Comparison of ENCODE assay signal across 1 mouse cellular context in genomic region chr6:128842356-128842944, GRCm38 (mm10).
TF ChIP-seq lines count a peak whose summit lies in the region.

No protein-coding gene starts in this region.

TF ChIP-seq in CH12.LX, 34 proteins besides CTCF, POLR2A, EP300 and RAD21 (continued from another document):
- TF ChIP-seq IRF4 (IDR thresholded peaks at IDR 0.05; ENCODE audit: low read depth, low read length) = no peak
